Mouse (Mus musculus) heart, postnatal 0 days (tissue): ENCODE measurements around the gene Fbxl19.

Experiments
- CTCF ChIP-seq: IDR thresholded peaks from 2 replicates; pipeline ENCODE4 v1.5.1; 2016; ENCODE audit warnings: antibody characterized with exemption, control low read depth, low read depth
- EP300 ChIP-seq: IDR thresholded peaks from 2 replicates; pipeline ENCODE4 v1.6.1; 2016; ENCODE audit warnings: antibody characterized with exemption, low read depth

GRCm38 (mm10) chr7:127752069-127752468 is 7.7 kb downstream of the Fbxl19 start:
- no peak for TF ChIP-seq CTCF
- TF ChIP-seq EP300: no peak
